Mouse (Mus musculus) midbrain, embryonic 15.5 days (tissue): ENCODE data around the gene Gmcl1. TPM values are rescaled to one million over a fixed set of nuclear protein-coding genes. Genes with fewer than 3 reads are reported as not detected.

Source experiments
- ATAC-seq: fragments of 200-750 bp; cut with Nextera tagmentation; replicated peaks from 2 replicates; pipeline ENCODE4 v1.8.0; 2017; ENCODE audit warnings: moderate TSS enrichment
- H3K27ac ChIP-seq: fragments of 300-500 bp; sonication (generic); 2 replicates; pipeline ENCODE4 v1.5.1; 2015; ENCODE audit warnings: mild to moderate bottlenecking, inconsistent platforms
- H3K27me3 ChIP-seq: fragments of 300-500 bp; sonication (generic); replicated peaks from 2 replicates; pipeline ENCODE4 v1.6.1; 2015; ENCODE audit warnings: inconsistent platforms
- H3K36me3 ChIP-seq: fragments of 300-500 bp; sonication (generic); replicated peaks from 2 replicates; pipeline ENCODE4 v1.6.1; 2015; ENCODE audit warnings: inconsistent platforms
- H3K4me1 ChIP-seq: fragments of 300-500 bp; sonication (generic); 2 replicates; pipeline ENCODE4 v1.6.1; 2015; ENCODE audit warnings: inconsistent platforms
- H3K4me2 ChIP-seq: fragments of 300-500 bp; sonication (generic); 2 replicates; pipeline ENCODE4 v1.6.1; 2015; ENCODE audit warnings: inconsistent platforms, mild to moderate bottlenecking, moderate library complexity
- H3K4me3 ChIP-seq: fragments of 300-500 bp; sonication (generic); 2 replicates; pipeline ENCODE4 v1.5.1; 2015; ENCODE audit warnings: mild to moderate bottlenecking, inconsistent platforms
- H3K9ac ChIP-seq: fragments of 300-500 bp; sonication (generic); 2 replicates; pipeline ENCODE4 v1.6.1; 2015; ENCODE audit warnings: mild to moderate bottlenecking, inconsistent platforms
- H3K9me3 ChIP-seq: fragments of 300-500 bp; sonication (generic); 2 replicates; pipeline ENCODE4 v1.6.1; 2016; ENCODE audit warnings: inconsistent platforms
- WGBS: fragments of 180-500 bp; shearing (Covaris S2); methylation state at CpG from one replicate; pipeline ENCODE4 v1.1.7; 2015; ENCODE audit warnings: mixed read lengths; 5-methylcytosine and 5-hydroxymethylcytosine counted together
- polyA plus RNA-seq: library from polyadenylated mRNA; unstranded; fragments of >200 nt; fragmentation: Nextera tagmentation; extraction: Ambion mirVana; gene quantifications from 2 replicates; pipeline ENCODE4 v1.2.1, GENCODE M21; 2015

Gmcl1 gene
- polyA plus RNA-seq, 1 experiment from 2014 or later: 33.8 TPM

DNA sequence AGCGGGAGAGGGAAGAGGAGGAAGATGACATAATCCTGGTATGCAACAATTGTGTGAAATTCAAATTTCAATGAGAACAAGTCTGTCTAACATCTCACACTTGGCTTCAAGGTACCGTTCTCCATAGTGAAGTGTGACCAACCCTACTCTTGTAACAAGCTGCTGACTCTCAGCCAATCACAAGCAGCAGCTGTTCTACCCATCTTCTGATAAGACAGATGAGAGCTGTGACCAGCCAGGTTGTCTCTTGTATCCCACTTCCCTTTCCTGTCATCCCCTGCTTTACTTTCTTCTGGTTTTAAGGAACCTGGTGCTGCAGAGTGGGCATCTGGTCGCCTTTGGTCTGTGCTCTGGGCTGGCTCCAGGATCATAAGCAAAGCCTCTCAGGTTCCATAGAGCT, 34.3 kb upstream of the Gmcl1 start:
- no peak overlapping the region for H3K27ac ChIP-seq
- 86% methylated on average over 3 of the region's 3 CpGs for WGBS
- no peak overlapping the region for H3K9ac ChIP-seq
- no peak for ATAC-seq
- no peaks in the 10 kb centered on the region for H3K27me3 ChIP-seq
- H3K4me1 ChIP-seq: no peaks in the 10 kb centered on the region
- no peak overlapping the region for H3K4me2 ChIP-seq
- H3K4me3 ChIP-seq: no peak overlapping the region
- H3K36me3 ChIP-seq: no peaks in the 10 kb centered on the region
- no peaks in the 10 kb centered on the region for H3K9me3 ChIP-seq

DNA sequence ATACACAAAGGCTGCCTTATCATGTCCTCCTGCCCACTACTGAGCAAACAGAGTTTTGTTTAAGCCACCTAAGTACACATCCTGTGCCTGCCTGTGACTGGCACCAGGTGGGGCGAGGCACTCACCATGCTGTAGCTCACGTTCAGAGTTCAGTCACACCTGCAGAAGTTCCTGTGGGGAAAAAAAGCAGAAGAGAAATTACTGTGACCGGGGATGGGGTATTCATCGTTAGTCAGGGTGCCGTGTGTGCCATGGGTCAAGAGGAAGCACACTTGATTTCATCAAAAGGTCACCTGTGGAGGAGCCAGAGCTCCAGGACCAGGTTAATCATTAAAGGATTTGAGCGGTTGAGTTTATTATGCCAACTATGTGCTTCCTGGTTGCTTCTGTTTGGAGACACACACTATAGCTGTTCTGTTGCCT, 32.5 kb upstream of the Gmcl1 start:
- Histone ChIP-seq H3K9me3 (no peaks in the 10 kb centered on the region), H3K36me3 (no peaks in the 10 kb centered on the region), H3K4me1 (no peaks in the 10 kb centered on the region), H3K27me3 (no peaks in the 10 kb centered on the region), H3K4me2 (no peak overlapping the region), H3K27ac (no peak overlapping the region), H3K4me3 (no peak overlapping the region), H3K9ac (no peak overlapping the region)
- WGBS: 89% methylated on average over 6 of the region's 6 CpGs
- no peak for ATAC-seq

DNA sequence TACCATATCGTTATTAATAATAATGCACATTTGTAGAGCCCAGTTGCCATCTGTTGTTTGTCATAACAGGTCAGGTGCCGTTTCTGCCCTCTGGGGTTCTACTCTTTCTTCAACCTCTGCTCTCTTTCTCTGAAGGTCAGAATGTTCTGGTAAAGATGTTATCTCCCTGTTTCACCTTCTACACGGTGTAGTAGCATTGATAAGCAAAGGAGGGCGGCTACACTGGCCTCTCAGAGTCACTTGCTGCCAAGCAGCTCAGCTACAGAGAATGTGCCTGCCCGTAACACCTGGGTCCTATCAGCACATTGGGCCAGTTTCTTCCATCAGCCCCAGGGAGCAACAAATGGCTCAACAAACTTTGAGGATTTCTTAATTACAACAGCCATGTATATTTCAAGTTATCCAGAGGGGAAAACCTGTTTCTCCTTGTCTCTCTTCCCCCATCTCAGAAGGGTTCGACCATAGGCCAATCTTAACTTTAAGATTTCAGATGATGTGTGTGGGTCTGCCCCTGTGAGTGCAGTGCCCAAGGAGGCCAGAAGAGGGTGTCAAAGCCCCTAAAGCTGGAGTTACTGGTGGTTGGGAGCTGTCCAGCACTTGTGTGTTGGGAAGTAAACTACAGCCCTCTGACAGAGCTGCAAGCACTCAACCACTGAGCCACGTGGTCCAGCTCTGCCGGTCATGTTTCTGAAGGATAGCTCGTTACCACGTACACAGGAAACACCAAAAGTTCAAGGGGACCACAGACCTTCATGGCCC, 21.1 kb upstream of the Gmcl1 start:
- no peak overlapping the region for H3K4me2 ChIP-seq
- WGBS: 88% methylated on average over 10 of the region's 10 CpGs
- H3K27me3 ChIP-seq: no peaks in the 10 kb centered on the region
- H3K4me1 ChIP-seq: no peaks in the 10 kb centered on the region
- no peak overlapping the region for H3K4me3 ChIP-seq
- no peak overlapping the region for H3K9ac ChIP-seq
- H3K27ac ChIP-seq: no peak overlapping the region
- H3K36me3 ChIP-seq: no peaks in the 10 kb centered on the region
- H3K9me3 ChIP-seq: no peaks in the 10 kb centered on the region
- ATAC-seq: no peak

DNA sequence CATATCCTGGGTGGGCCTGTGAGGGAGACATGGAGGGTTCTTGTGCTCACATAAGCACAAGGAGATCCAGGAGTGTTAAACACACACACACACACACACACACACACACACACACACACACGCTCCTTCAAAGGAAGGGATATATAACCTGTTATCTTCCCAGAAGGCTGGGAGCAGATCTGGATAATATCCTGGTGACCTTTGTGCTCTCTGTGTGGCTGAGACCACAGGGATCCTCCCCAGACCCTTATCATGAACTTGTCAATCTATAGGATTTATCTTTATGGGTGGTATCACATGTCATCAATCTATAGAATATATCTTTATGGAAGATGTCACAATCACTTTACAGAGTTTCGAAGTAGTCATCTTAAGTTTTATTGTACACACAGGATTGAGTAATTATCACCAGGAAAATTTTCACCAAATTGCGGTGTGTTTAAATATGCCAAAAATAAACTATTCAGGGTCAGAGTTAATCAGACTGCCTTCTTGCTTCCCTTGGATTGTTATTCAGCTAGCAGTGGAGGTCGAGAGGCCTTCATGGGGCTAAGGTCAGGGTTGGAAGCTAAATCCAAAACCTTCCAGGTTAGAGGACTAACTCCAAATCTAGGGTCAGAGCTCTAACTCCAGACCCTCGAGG, 19.8 kb upstream of the Gmcl1 start:
- no peak for ATAC-seq
- Histone ChIP-seq H3K27me3 (no peaks in the 10 kb centered on the region), H3K4me1 (no peaks in the 10 kb centered on the region), H3K9me3 (no peaks in the 10 kb centered on the region), H3K36me3 (no peaks in the 10 kb centered on the region), H3K9ac (no peak overlapping the region), H3K27ac (no peak overlapping the region), H3K4me2 (no peak overlapping the region), H3K4me3 (no peak overlapping the region)
- 81% methylated on average over 5 of the region's 5 CpGs for WGBS

DNA sequence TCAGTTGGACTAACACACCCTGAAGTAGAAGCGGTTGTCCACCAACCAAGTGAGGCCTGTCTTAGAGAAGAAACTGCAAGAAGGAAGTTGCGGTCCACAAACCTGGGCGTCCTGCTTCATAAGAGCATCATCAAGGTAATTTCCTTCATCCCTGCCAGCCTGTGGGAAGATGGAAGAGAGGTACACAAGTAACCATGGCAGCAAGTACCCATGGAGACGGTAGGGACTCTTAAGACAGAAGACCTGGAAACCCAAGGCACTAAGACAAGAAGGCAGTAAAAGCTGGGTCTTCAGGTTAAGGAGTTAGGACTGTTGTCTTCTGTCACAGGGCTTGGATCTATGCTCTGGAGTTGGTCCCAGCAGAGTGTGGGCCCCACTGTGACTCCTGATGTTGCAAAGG, 17.8 kb upstream of the Gmcl1 start:
- Histone ChIP-seq H3K4me1 (no peaks in the 10 kb centered on the region), H3K36me3 (no peaks in the 10 kb centered on the region), H3K4me2 (no peak overlapping the region), H3K27ac (no peak overlapping the region), H3K27me3 (no peaks in the 10 kb centered on the region), H3K9me3 (no peaks in the 10 kb centered on the region), H3K9ac (no peak overlapping the region), H3K4me3 (no peak overlapping the region)
- 91% methylated on average over 4 of the region's 4 CpGs for WGBS
- no peak for ATAC-seq

DNA sequence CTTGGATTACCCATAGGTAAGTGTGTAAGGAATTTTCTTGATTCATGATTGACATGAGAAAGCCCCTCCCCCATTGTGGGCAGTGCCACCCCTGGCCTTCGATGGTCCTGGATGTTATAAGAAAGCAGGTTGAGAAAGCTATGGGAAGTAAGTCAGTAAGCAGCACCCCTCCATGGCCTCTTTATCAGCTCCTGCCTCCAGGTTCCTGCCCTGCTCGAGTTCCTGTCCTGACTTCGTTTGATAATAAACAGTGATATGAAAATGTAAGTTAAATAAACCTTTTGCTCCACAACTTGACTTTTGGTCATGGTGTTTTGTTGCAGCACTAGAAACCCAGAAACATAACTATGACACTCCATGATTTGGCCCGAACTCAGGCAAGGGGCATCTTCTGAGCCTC, 16.6 kb upstream of the Gmcl1 start:
- no peak overlapping the region for H3K4me3 ChIP-seq
- no peaks in the 10 kb centered on the region for H3K36me3 ChIP-seq
- WGBS: 90% methylated on average over 4 of the region's 4 CpGs
- H3K27ac ChIP-seq: no peak overlapping the region
- H3K27me3 ChIP-seq: no peaks in the 10 kb centered on the region
- H3K9me3 ChIP-seq: no peaks in the 10 kb centered on the region
- H3K4me1 ChIP-seq: no peaks in the 10 kb centered on the region
- no peak overlapping the region for H3K9ac ChIP-seq
- no peak overlapping the region for H3K4me2 ChIP-seq
- ATAC-seq: no peak

DNA sequence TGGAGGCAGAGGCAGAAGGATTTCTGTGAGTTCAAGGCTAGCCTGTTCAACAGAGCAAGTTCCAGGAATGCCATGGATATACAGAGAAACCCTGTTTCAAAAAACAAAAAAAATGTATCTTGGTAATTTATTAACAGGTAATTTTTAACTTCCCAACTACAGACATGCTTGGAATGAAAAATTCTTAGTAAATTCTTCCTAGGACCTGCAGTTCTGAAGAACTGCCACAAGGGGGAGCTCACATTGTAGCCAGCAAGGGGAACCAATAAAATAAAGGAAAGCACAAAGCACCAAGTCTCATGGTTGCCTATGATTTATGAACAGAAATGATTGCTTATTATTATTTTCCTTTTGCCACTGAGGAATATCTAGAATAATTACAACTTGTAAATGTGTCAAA, 14.0 kb upstream of the Gmcl1 start:
- no peaks in the 10 kb centered on the region for H3K4me1 ChIP-seq
- no peak overlapping the region for H3K4me3 ChIP-seq
- no peak overlapping the region for H3K9ac ChIP-seq
- no peak overlapping the region for H3K4me2 ChIP-seq
- H3K27ac ChIP-seq: no peak overlapping the region
- no peaks in the 10 kb centered on the region for H3K36me3 ChIP-seq
- ATAC-seq: no peak
- H3K9me3 ChIP-seq: no peaks in the 10 kb centered on the region
- no peaks in the 10 kb centered on the region for H3K27me3 ChIP-seq

DNA sequence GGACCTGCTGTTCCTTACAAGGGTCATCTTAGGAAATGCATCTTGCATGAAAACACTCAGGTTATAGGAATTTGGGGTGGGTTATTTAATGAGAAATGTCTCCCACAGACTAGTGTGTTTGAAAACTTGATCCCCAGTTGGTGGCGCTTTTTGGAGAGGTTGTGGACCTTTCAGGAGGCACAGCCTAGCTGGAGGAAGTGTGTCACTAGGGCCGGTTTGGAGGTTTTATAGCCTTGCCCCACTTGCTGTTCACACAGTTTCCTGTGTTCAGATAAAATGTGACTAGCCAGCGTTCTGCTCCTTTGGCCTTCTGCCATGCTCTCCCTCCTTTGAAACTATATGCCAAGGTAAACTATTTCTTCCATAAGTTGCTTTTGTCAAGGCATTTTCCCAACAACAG, 7.5 kb upstream of the Gmcl1 start:
- H3K36me3 ChIP-seq: no peaks in the 10 kb centered on the region
- H3K4me1 ChIP-seq: no peaks in the 10 kb centered on the region
- no peaks in the 10 kb centered on the region for H3K9me3 ChIP-seq
- H3K27me3 ChIP-seq: no peaks in the 10 kb centered on the region
- H3K27ac ChIP-seq: no peak overlapping the region
- no peak overlapping the region for H3K9ac ChIP-seq
- no peak for ATAC-seq
- H3K4me3 ChIP-seq: no peak overlapping the region
- 43% methylated on average over 3 of the region's 3 CpGs for WGBS
- no peak overlapping the region for H3K4me2 ChIP-seq

DNA sequence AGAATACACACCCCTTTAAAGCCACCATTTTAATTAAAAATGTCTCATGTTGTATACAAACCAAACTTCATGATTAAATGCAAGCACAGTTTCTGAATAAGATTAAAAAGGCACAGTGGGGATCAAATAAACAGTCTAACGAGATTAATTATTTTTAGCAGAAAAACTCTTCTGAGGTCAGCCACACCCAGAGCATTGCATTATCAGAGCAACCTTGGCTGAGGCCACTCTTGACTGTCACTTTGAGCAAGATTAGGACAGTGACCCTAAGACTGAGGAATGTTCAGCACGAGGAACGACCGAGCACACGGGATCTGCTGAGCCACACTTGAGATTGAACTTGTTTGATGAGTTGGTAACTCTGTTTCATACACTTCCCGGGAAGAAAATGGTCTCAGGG, 3.6 kb upstream of the Gmcl1 start:
- H3K4me2 ChIP-seq: no peak overlapping the region
- no peak overlapping the region for H3K4me3 ChIP-seq
- no peak overlapping the region for H3K27ac ChIP-seq
- H3K9me3 ChIP-seq: no peaks in the 10 kb centered on the region
- no peaks in the 10 kb centered on the region for H3K27me3 ChIP-seq
- ATAC-seq: no peak
- WGBS: 84% methylated on average over 6 of the region's 6 CpGs
- H3K4me1 ChIP-seq: peaks cover 11% of the 10 kb centered on the region
- H3K36me3 ChIP-seq: no peaks in the 10 kb centered on the region
- no peak overlapping the region for H3K9ac ChIP-seq

DNA sequence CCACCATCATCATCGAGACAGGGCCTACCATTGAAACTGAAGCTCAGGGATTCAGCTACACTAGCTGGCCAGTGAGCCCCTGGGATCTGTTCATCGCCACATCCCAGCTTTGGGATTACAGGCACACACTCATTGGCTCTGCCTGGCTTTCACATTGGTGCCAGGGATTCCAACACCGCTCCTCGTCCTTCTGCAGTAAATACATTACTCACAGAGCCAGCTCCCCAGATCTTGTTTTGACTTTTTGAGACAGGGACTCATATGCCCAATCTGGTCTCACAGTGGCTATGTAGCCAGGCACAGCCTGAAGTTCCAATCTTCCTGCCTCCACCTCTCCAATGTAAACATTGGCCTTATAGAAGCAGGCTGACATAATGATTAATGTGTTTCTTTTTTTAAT, 3.1 kb upstream of the Gmcl1 start:
- Histone ChIP-seq H3K9ac (no peak overlapping the region), H3K27me3 (no peaks in the 10 kb centered on the region), H3K4me1 (peaks cover 15% of the 10 kb centered on the region), H3K9me3 (no peaks in the 10 kb centered on the region), H3K27ac (no peak overlapping the region), H3K4me3 (no peak overlapping the region), H3K36me3 (no peaks in the 10 kb centered on the region), H3K4me2 (no peak overlapping the region)
- no peak for ATAC-seq
- 92% methylated on average over 4 of the region's 4 CpGs for WGBS

DNA sequence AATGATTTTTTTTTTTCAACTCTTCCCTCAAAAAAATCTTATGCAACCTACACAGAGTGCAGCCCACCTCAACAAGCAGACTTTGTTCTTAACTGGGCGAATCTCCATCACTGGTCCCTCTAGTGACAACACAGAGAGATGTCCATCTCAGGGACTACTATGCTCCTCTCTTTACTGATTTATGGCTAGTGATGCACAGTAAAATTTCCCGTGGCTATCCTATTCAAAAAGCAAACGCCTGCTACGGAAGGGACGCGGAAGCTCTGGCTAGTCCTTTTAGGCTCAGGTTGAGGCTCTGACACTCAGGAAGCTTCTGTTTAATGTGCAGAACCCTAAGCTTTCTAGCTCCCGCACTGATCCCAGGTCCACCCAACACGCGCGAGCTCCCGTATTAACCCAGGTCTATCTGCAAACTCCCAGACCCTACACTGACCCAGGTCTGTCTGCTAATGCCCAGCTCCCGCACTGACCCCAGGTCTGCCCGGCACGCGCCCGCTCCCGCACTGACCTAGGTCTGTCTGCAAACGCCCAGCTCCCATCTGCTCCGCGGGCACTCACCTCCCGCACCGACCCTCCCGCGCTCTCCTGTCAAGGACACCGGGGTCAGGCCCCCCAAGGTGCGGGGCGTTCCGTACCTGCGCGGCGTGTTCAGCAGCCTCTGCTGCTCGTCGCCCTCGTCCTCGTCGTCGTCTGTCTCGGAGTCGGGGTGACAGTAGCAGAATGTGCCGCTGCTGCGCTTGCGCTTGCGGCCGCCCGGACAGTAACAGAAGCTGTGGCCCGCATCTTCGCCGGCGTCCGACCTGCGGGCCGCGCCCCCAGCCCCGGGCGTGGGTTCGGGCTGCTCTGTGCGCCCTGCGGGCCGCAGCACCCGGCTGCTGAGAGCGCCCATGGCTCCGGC, 658 bp downstream of the Gmcl1 start:
- Histone ChIP-seq H3K27ac (peak overlapping the region; percentile 95), H3K27me3 (no peaks in the 10 kb centered on the region), H3K9me3 (no peaks in the 10 kb centered on the region), H3K4me1 (peaks cover 30% of the 10 kb centered on the region), H3K36me3 (no peaks in the 10 kb centered on the region), H3K4me2 (peak overlapping the region; percentile 82), H3K9ac (peak overlapping the region; percentile 89), H3K4me3 (peak overlapping the region; percentile 90)
- WGBS: under 1% methylated on average over 62 of the region's 62 CpGs
- peak; percentile 83 for ATAC-seq

DNA sequence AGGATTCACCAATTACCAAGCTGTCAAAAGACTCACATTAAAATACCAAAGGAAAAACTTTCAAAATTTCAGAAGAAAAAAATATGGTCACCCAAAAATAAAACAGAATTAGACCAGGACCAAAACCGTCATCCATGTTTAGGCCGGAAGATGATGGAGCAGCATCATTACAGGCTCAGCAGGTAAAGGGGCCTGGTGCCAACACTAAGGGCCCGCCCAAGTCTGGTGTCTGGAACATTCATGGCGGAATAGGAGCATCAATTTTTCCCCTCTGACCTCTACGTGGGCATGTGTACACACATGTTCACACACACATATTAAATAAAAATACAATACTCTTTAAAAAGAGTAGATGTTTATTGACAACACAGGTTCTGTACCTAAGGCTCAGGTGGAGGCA, 4.5 kb downstream of the Gmcl1 start:
- H3K4me2 ChIP-seq: no peak overlapping the region
- H3K36me3 ChIP-seq: no peaks in the 10 kb centered on the region
- H3K27me3 ChIP-seq: no peaks in the 10 kb centered on the region
- H3K9me3 ChIP-seq: no peaks in the 10 kb centered on the region
- WGBS: 95% methylated on average over 5 of the region's 5 CpGs
- no peak overlapping the region for H3K27ac ChIP-seq
- no peak for ATAC-seq
- H3K4me3 ChIP-seq: no peak overlapping the region
- peaks cover 23% of the 10 kb centered on the region for H3K4me1 ChIP-seq
- no peak overlapping the region for H3K9ac ChIP-seq
